Mouse (Mus musculus) adrenal gland, adult 10 weeks (tissue): ENCODE data around the gene Rsu1. TPM values are rescaled to one million over a fixed set of nuclear protein-coding genes. Genes with fewer than 3 reads are reported as not detected.

Experiments used
- polyA plus RNA-seq: library from polyadenylated mRNA; stranded (reverse); fragments of 350-450 nt; fragmentation: Illumina TruSeq; extraction: RNeasy Lipid Tissue Mini Kit (QIAGEN cat#74804); gene quantifications from one replicate; pipeline ENCODE4 v1.2.3, GENCODE M21; 2014; ENCODE audit warnings: low read depth, low replicate concordance

Rsu1 gene
- 112 TPM for polyA plus RNA-seq

GRCm38 (mm10) chr2:13271165-13271957 lies at the start of gene Rsu1:
TSS of gene Rsu1 (minus strand) at chr2:13271415.

Other genes starting within 250 kb of the Rsu1 start
- 0.23 TPM for gene Cubn, start 220.4 kb upstream of the Rsu1 start, polyA plus RNA-seq